Mouse (Mus musculus) c-Kit-positive CD71-positive TER-119-negative erythroid progenitor cells, embryonic 14.5 days (primary cell): ENCODE results near the gene Abcb6.

Source experiments
- DNase-seq: peaks from one replicate; pipeline ENCODE4 v3.0.0-alpha.2; 2013; ENCODE audit warnings: low read depth

Abcb6 gene

GRCm38 (mm10) chr1:75180105-75180590, at the start of gene Abcb6:
Abcb6 (minus strand) TSS chr1:75180392.
- DNase-seq, result peak; percentile 95

DNA sequence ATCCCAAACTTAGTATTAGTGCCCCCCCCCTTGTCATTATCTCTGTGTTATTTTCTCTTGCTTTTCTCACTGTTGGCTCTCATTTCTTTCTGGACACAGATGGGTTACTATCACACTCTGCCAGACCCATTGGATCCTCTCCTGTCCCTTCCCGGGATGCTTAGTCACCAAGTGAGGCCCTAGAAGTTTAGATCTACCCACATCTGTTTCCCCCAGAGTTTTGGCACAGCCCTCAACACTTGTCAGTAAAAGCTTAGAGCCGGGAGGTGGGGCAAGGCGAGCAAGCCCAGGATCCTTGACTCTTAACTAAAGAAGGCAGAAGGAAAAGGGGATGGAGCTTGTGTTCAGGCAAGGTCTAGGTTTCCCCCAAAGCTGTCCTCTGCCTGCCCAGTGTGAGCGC, 49.0 kb upstream of the Abcb6 start:
- no peak for DNase-seq

GRCm38 (mm10) chr1:75227653-75228052, 47.5 kb upstream of the Abcb6 start:
- no peak for DNase-seq

- DNase-seq, result no peak
These were observed 45.9 kb upstream of the Abcb6 start for GRCm38 (mm10) chr1:75226138-75226537.

DNA sequence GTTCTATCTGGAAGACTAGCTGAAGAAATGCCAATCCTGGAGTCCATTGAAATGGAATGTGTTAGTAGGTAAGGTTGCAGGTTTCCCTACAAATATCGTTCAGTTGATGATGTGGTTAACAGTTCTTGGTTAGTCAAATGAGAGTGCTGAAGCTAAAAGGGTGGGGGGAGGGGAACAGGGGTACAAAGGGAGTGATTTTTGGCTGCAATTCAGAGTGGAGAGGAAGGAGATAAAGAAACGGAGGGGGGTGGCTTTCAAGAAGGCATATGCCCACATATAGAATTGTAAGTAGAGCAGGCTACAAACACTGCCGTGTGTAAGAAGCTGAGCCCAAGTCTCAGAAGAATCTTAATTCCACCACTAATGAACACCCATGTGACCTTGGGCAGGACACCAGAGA, 45.3 kb upstream of the Abcb6 start:
- no peak for DNase-seq

DNA sequence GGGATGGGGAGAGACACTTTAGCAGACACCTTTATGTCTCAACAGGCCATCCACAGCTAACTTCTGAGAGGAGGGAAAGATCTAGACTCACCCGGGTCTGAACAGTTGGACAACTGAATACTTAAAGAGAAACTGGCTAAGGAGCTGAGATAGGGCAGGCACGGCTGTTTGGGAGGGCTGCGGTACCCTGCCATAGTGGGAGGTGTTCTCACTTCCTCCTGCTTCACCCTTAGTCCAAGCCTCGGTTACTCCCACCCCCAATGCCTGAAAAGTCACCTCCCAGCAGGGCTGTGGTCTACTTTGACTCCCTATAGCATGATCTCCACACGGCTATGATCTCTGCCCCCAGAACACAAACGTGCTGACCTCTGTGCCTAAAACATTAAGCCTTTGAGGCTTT, 43.3 kb upstream of the Abcb6 start:
- DNase-seq, result no peak

GRCm38 (mm10) chr1:75222926-75223325, 42.7 kb upstream of the Abcb6 start:
- no peak for DNase-seq

DNA sequence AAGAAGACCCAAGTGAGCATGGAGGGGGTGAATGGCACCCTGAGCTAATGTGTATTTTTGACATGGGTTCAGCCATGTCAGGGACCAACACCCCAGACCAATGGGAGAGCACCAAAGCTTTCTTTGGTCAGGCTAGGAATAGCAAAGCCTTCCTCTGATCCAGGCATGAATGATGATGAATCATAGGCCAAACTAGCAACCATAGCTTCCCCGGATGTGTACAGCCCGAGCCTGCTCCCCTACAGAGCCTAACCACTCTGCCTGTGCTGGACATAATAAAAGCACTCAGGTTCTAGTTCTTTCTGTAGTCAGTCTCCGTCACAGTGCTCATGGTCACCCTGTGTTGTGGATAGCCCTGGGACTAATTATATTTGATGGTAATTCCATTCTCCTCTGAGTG, 41.3 kb upstream of the Abcb6 start:
- no peak for DNase-seq

GRCm38 (mm10) chr1:75219531-75219930, 39.3 kb upstream of the Abcb6 start, which contains the start of gene Tuba4a:
Tuba4a (minus strand) TSS chr1:75219865.
- DNase-seq, result no peak

DNA sequence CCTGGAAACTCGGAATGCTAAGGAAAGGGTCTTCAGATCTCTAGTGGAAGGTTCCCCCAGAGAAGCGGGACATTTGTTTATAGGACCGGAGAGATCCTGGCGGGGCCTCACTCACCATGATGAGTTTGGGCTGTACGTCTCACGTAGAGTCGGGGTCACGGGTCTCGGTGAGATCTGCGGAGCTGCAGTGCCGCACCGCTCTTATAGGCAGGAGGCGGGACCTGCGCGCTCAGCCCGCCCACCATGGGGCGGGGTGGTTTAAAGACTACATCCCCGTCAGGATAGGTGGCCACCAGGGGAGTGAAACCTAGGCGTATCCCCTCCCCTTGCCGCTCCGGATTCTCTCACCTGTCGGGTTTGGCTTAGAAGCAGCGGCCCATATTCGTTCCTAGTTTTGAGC, 38.9 kb upstream of the Abcb6 start:
- DNase-seq, result peak; percentile 87

DNA sequence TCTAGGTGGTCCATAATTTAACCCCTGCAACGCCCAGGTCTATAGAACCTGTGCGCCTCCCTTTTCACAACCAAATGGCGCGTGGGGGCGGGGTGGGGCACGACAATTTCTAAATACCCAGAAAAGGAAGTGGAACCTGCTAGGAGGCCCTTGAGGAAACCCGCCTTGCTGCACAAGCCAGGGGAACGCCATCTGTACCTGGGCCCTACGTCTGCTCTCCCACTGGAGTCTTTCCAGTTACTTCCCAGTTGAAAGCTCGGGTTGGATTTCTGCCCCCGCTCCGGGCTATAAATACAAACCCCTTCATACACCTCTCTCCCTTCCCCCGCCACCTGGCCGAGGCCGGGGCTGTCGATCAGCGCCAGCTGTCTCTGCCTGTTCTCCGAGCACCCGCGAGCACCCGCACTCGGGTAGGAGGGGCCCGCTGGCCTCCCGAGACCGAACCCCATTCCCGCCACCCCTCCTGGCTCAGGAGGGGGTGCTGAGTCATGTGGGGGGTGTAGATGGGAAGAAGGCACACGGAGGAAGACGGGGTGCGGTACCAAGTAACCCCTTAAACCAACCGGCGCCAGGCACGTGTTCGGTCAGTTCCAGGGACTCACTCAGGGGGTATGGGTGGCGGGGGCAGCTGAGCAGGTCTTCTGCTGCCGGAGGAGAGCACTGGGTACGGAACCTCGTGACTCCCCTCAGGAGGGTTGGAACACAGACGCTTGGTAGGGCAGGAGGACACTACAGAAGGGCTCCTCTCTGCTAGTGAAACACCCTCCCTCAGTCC, 38.2 kb upstream of the Abcb6 start:
- DNase-seq, result no peak

DNA sequence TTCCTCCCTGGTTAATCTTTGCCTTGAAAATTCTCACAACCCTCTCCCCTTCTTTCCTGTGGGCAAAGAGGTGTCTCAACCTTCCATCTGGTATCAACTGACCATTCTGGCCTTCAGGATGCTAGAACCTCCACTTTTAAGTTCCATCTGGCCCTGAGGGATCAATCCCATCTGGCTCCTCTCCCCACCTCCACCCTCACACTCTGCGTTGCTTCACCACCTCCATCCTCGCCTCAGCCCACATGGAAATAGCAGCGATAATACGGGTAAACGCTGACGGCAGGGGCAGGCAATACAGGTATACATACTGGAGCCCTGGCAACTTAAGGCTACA, 37.7 kb upstream of the Abcb6 start:
- no peak for DNase-seq

GRCm38 (mm10) chr1:75216797-75217585, 36.8 kb upstream of the Abcb6 start:
- no peak for DNase-seq

DNA sequence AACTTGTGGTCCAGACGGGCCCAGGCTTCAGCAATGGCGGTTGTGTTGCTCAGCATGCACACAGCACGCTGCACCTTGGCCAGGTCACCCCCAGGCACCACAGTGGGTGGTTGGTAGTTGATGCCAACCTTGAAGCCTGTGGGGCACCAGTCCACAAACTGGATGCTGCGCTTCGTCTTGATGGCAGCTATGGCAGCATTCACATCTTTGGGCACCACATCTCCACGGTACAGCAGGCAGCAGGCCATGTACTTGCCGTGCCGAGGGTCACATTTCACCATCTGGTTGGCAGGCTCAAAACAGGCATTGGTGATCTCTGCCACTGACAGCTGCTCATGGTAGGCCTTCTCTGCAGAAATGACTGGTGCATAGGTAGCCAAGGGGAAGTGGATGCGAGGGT, 35.6 kb upstream of the Abcb6 start:
- no peak for DNase-seq

GRCm38 (mm10) chr1:75214886-75215285, 34.7 kb upstream of the Abcb6 start:
- no peak for DNase-seq

DNA sequence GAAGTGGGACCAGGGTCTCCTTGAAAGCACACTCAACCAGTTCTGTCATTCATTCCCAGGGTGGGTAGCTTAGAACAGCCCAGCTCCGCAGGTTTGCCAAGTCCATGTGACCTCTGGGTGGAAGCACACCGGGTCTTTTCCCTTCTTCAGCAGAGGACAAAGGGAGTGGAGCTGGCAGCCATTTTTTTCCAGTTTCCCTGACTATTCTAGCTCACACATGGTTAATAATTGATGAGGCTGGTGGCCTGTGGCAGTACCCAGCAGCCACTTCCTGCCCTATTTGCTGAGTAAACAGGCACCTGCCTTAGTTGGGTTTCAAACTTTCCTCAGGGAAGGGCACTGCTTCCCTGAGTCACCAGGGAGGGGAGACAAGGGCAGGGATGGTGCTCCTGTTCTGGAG, 34.2 kb upstream of the Abcb6 start:
- DNase-seq, result no peak

DNA sequence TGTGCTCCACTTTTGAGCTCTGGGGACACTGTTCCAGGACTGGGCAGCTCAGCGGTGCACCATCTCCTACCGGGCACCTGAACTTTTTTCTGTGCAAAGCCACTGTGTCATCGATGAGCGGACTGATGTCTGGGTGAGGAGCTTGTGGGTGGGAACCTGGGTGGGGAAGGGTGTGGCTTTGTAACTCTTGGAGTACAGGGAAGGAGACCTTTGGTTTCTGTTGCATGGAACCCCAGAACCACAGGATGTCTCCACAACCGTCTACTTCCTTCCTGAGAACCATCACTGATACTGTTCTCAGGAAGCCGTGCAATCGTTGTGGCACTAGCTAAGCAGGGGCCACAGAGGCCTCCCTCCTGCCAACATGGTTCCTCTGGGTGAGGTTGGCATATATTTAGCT, 32.9 kb upstream of the Abcb6 start:
- DNase-seq, result no peak

DNA sequence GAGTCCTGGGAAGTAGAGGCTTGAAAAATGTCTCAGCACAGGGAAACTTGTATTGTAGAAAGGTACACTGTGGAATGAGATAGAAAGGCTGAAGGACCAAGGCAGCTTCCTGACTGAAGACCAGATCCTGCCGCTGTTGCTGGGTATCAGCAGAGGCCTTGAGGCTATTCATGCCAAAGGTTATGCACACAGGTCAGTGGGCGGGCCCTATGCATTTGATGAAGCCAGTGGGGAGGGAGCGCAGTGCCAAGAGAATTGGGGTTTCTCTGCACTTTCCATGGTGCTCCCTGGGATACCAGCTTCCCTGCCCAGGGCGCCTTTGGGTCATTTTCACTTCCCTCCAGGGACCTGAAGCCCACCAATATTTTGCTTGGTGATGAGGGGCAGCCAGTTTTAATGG, 32.4 kb upstream of the Abcb6 start:
- DNase-seq, result no peak

- DNase-seq, result no peak
These were observed 31.0 kb upstream of the Abcb6 start for GRCm38 (mm10) chr1:75211141-75211708.

DNA sequence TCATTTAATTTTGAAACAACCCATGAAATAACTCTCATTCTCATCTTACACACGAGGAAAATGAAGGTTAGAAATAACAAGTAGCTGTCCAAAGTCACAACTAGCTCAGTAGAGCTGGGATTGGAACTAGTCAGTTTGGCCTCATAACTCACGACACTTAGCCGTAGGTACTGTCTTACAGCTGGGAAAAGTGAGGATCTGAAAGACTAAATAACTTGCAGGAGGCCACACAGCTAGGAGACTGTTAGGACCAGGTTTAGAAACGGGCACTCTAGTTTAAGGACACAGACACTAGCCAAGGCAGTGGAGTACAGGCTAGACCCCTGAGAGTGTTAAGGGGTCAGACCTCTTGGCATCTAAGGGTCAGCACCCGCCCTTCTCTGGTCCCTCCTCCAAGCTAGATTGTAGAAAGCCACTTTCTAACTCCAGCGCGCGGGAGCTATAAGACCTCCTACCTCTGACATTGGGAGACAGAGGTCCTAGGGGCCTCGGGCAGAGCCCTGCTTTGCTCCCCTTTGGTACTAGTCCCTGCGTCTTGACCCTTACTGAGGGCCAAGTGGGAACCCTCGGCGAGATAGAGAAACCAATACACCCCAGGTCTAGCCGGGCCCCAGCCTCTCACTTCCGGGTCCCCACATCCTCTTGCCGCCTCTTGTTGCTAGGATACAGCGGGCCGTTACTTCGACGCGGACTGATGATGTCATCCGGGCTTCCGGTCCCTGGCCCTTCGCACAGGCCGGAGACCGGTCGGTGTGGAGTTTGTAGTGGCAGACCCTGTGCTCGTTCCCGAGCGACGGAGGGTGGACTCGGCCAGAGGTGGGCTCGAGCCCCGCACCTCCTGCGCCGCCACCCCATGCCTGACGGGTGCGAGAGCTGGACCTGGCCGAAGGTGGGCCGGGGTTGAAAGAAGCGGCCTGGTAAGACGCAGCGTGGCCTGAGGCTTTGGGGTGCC, 30.2 kb upstream of the Abcb6 start, which contains the start of the genes Glb1l and Stk16:
TSS of gene Glb1l (minus strand) at position 678 of the 952 bp plus-strand sequence.
TSS of gene Stk16 (plus strand) at position 703 of the 952 bp plus-strand sequence.
- DNase-seq, result peak; percentile 96

DNA sequence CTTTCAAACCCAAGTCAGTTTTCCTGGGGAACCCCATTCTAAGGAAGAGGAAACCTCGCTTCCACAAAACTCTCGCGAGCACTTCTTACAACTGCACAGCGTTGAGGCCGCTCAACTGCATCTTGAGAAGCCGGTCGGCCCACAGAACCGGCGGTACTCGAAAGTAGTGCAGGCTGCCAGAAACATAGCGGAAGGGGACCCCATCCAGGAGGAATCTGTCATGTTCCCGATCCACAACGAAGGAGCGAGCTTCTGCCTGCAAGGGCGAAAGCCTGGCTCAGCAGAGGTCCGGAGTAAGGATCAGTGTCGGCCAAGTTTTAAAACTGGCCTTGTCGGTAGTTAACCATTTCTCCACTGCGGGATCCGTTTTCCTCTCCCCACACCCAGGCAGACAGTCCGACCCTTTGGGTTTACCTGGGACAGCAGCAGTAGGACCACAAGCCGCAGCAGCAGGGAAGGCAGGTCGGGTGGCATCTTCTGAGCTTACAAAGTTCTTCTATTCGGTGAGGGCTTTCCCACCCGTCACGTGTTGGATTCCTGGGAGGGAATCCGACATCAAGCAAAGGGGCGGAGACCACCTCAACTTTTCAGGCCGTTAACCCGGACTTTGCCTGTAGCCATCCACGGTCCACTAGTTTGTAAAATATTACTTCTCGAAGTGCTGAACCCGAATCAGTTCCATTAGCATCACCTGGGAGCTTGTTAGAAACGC, 28.9 kb upstream of the Abcb6 start:
- no peak for DNase-seq
